Mouse (Mus musculus): ENCODE measurements around the gene Lrmda. TPM values are rescaled to one million over a fixed set of nuclear protein-coding genes. Genes with fewer than 3 reads are reported as not detected.

The Lrmda gene
- polyA plus RNA-seq, 1 experiment from 2014 or later, result 0.57 TPM

- Histone ChIP-seq H3K27me3 (replicated peaks) (no peaks in the 10 kb centered on the region), H3K27ac (no peak overlapping the region), H3K4me2 (no peak overlapping the region), H3K36me3 (no peaks in the 10 kb centered on the region), H3K9ac (no peak overlapping the region), H3K4me3 (replicated peaks) (no peak overlapping the region), H3K4me1 (0 out of 2 replicates have a peak, but pooled peaks cover 4% of the 10 kb centered on the region), H3K9me3 (no peaks in the 10 kb centered on the region)
- 73% methylated on average over 2 of the region's 2 CpGs for WGBS
- ATAC-seq (ENCODE audit: insufficient read depth, low FRiP score, low read depth), result no peak
Observed at GRCm38 (mm10) chr14:22923251-22923650, 903.7 kb downstream of the Lrmda start.

GRCm38 (mm10) chr14:22928263-22928662, 908.8 kb downstream of the Lrmda start:
- Histone ChIP-seq H3K9ac (no peak overlapping the region), H3K9me3 (no peaks in the 10 kb centered on the region), H3K4me3 (replicated peaks) (no peak overlapping the region), H3K27ac (no peak overlapping the region), H3K4me1 (0 out of 2 replicates have a peak, but pooled peaks cover 4% of the 10 kb centered on the region), H3K36me3 (no peaks in the 10 kb centered on the region), H3K4me2 (no peak overlapping the region), H3K27me3 (replicated peaks) (no peaks in the 10 kb centered on the region)
- no peak for ATAC-seq (ENCODE audit: insufficient read depth, low FRiP score, low read depth)
- 88% methylated on average over 2 of the region's 2 CpGs for WGBS

- no peaks in the 10 kb centered on the region for H3K9me3 ChIP-seq
- no peak overlapping the region for H3K9ac ChIP-seq
- no peak for ATAC-seq (ENCODE audit: insufficient read depth, low FRiP score, low read depth)
- 89% methylated on average over 1 of the region's 1 CpGs for WGBS
- 0 out of 2 replicates have a peak, but pooled peaks cover 4% of the 10 kb centered on the region for H3K4me1 ChIP-seq
- H3K4me3 ChIP-seq (replicated peaks), result no peak overlapping the region
- no peak overlapping the region for H3K4me2 ChIP-seq
- H3K36me3 ChIP-seq, result no peaks in the 10 kb centered on the region
- H3K27me3 ChIP-seq (replicated peaks), result no peaks in the 10 kb centered on the region
- no peak overlapping the region for H3K27ac ChIP-seq
Observed at GRCm38 (mm10) chr14:22928683-22929082, 909.2 kb downstream of the Lrmda start.

GRCm38 (mm10) chr14:22929585-22929984, 910.1 kb downstream of the Lrmda start:
- Histone ChIP-seq H3K27ac (no peak overlapping the region), H3K4me3 (replicated peaks) (no peak overlapping the region), H3K9ac (no peak overlapping the region), H3K27me3 (replicated peaks) (no peaks in the 10 kb centered on the region), H3K36me3 (no peaks in the 10 kb centered on the region), H3K4me1 (0 out of 2 replicates have a peak, but pooled peaks cover 4% of the 10 kb centered on the region), H3K9me3 (no peaks in the 10 kb centered on the region), H3K4me2 (no peak overlapping the region)
- no peak for ATAC-seq (ENCODE audit: insufficient read depth, low FRiP score, low read depth)
- WGBS, result 72% methylated on average over 2 of the region's 2 CpGs

- Histone ChIP-seq H3K4me3 (replicated peaks) (no peak overlapping the region), H3K27me3 (replicated peaks) (no peaks in the 10 kb centered on the region), H3K9me3 (no peaks in the 10 kb centered on the region), H3K4me1 (0 out of 2 replicates have a peak, but pooled peaks cover 4% of the 10 kb centered on the region), H3K27ac (no peak overlapping the region; the same call in 1 of the 2 replicates), H3K4me2 (no peak overlapping the region), H3K36me3 (no peaks in the 10 kb centered on the region), H3K9ac (no peak overlapping the region)
- no peak for ATAC-seq (ENCODE audit: insufficient read depth, low FRiP score, low read depth)
- WGBS, result 66% methylated on average over 9 of the region's 9 CpGs
Observed at GRCm38 (mm10) chr14:22930488-22931046, 911.1 kb downstream of the Lrmda start.

- peak; percentile 45; the same call in 1 of the 2 replicates for ATAC-seq (ENCODE audit: insufficient read depth, low FRiP score, low read depth)
- peak overlapping the region; percentile 28; the same call in 1 of the 2 replicates for H3K27ac ChIP-seq
- no peak overlapping the region for H3K9ac ChIP-seq
Observed at GRCm38 (mm10) chr14:22931114-22931822, 911.8 kb downstream of the Lrmda start.

GRCm38 (mm10) chr14:22936701-22937100, 917.2 kb downstream of the Lrmda start:
- Histone ChIP-seq H3K9me3 (no peaks in the 10 kb centered on the region), H3K4me2 (no peak overlapping the region), H3K9ac (no peak overlapping the region), H3K4me3 (replicated peaks) (no peak overlapping the region), H3K27ac (no peak overlapping the region), H3K36me3 (no peaks in the 10 kb centered on the region), H3K4me1 (peaks cover 7% of the 10 kb centered on the region), H3K27me3 (replicated peaks) (no peaks in the 10 kb centered on the region)
- ATAC-seq (ENCODE audit: insufficient read depth, low FRiP score, low read depth), result no peak
- 83% methylated on average over 3 of the region's 3 CpGs for WGBS

More at GRCm38 (mm10) chr14:22931114-22931822, 911.8 kb downstream of the Lrmda start:
- H3K4me2 ChIP-seq, result 0 out of 2 replicates have a peak overlapping the region, but pooled peaks have one; percentile 2
- 38% methylated on average over 4 of the region's 4 CpGs for WGBS
- H3K27me3 ChIP-seq (replicated peaks), result no peaks in the 10 kb centered on the region
- H3K4me3 ChIP-seq (replicated peaks), result no peak overlapping the region
- H3K36me3 ChIP-seq, result no peaks in the 10 kb centered on the region
- H3K4me1 ChIP-seq, result 0 out of 2 replicates have a peak, but pooled peaks cover 4% of the 10 kb centered on the region
- H3K9me3 ChIP-seq, result no peaks in the 10 kb centered on the region

- H3K27ac ChIP-seq, result no peak overlapping the region
- no peaks in the 10 kb centered on the region for H3K27me3 ChIP-seq (replicated peaks)
- H3K4me2 ChIP-seq, result no peak overlapping the region
- no peaks in the 10 kb centered on the region for H3K36me3 ChIP-seq
- no peaks in the 10 kb centered on the region for H3K9me3 ChIP-seq
- ATAC-seq (ENCODE audit: insufficient read depth, low FRiP score, low read depth), result no peak
- 27% methylated on average over 2 of the region's 2 CpGs for WGBS
- H3K4me3 ChIP-seq (replicated peaks), result no peak overlapping the region
- peaks cover 7% of the 10 kb centered on the region for H3K4me1 ChIP-seq
- H3K9ac ChIP-seq, result no peak overlapping the region
Observed at GRCm38 (mm10) chr14:22940576-22940975, 921.1 kb downstream of the Lrmda start.

- no peaks in the 10 kb centered on the region for H3K27me3 ChIP-seq (replicated peaks)
- H3K9me3 ChIP-seq, result no peaks in the 10 kb centered on the region
- peaks cover 7% of the 10 kb centered on the region for H3K4me1 ChIP-seq
- no peak overlapping the region for H3K4me3 ChIP-seq (replicated peaks)
- H3K27ac ChIP-seq, result no peak overlapping the region
- WGBS, result 75% methylated on average over 2 of the region's 2 CpGs
- no peak overlapping the region for H3K9ac ChIP-seq
- H3K36me3 ChIP-seq, result no peaks in the 10 kb centered on the region
- H3K4me2 ChIP-seq, result no peak overlapping the region
- ATAC-seq (ENCODE audit: insufficient read depth, low FRiP score, low read depth), result no peak
Observed at GRCm38 (mm10) chr14:22942569-22942968, 923.1 kb downstream of the Lrmda start.

- Histone ChIP-seq H3K9me3 (no peaks in the 10 kb centered on the region), H3K36me3 (no peaks in the 10 kb centered on the region), H3K4me1 (no peaks in the 10 kb centered on the region), H3K4me2 (no peak overlapping the region), H3K4me3 (replicated peaks) (no peak overlapping the region), H3K27ac (no peak overlapping the region), H3K9ac (no peak overlapping the region), H3K27me3 (replicated peaks) (no peaks in the 10 kb centered on the region)
- ATAC-seq (ENCODE audit: insufficient read depth, low FRiP score, low read depth), result no peak
Observed at GRCm38 (mm10) chr14:22949466-22949865, 930.0 kb downstream of the Lrmda start.

- no peak overlapping the region for H3K27ac ChIP-seq
- no peak for ATAC-seq (ENCODE audit: insufficient read depth, low FRiP score, low read depth)
- WGBS, result 82% methylated on average over 1 of the region's 1 CpGs
Observed at GRCm38 (mm10) chr14:22952981-22953380, 933.5 kb downstream of the Lrmda start.

GRCm38 (mm10) chr14:22960166-22960565, 940.7 kb downstream of the Lrmda start:
- Histone ChIP-seq H3K36me3 (no peaks in the 10 kb centered on the region), H3K9ac (no peak overlapping the region), H3K4me2 (no peak overlapping the region), H3K4me3 (replicated peaks) (no peak overlapping the region), H3K4me1 (no peaks in the 10 kb centered on the region; the same call in 1 of the 2 replicates), H3K27me3 (replicated peaks) (no peaks in the 10 kb centered on the region), H3K27ac (no peak overlapping the region), H3K9me3 (no peaks in the 10 kb centered on the region)
- no peak for ATAC-seq (ENCODE audit: insufficient read depth, low FRiP score, low read depth)
- WGBS, result 53% methylated on average over 1 of the region's 1 CpGs

More at GRCm38 (mm10) chr14:22952981-22953380, 933.5 kb downstream of the Lrmda start:
- Histone ChIP-seq H3K9me3 (no peaks in the 10 kb centered on the region), H3K4me2 (no peak overlapping the region), H3K9ac (no peak overlapping the region), H3K27me3 (replicated peaks) (no peaks in the 10 kb centered on the region), H3K36me3 (no peaks in the 10 kb centered on the region), H3K4me1 (no peaks in the 10 kb centered on the region), H3K4me3 (replicated peaks) (no peak overlapping the region)

Data from stomach, embryonic 15.5 days (tissue).